Mouse (Mus musculus) lung, postnatal 36 days (tissue): ENCODE results near the gene Podnl1.

Source experiments
- DNase-seq: peaks from one replicate; pipeline ENCODE4 v3.0.0; 2022; ENCODE audit warnings: mixed read lengths

The Podnl1 gene

GRCm38 (mm10) chr8:84125656-84126055 lies at the start of gene Podnl1:
TSS of gene Podnl1 (plus strand) at chr8:84125989.
- no peak for DNase-seq

- no peak for DNase-seq
These were observed 49.4 kb upstream of the Podnl1 start for GRCm38 (mm10) chr8:84076412-84076811.

GRCm38 (mm10) chr8:84076849-84077248 lies 48.9 kb upstream of the Podnl1 start:
- no peak for DNase-seq

- DNase-seq, result peak; percentile 70
These were observed 46.6 kb upstream of the Podnl1 start for GRCm38 (mm10) chr8:84079206-84079605.

GRCm38 (mm10) chr8:84083829-84084241 lies 42.0 kb upstream of the Podnl1 start:
- DNase-seq, result peak; percentile 47

- no peak for DNase-seq
These were observed 41.3 kb upstream of the Podnl1 start for GRCm38 (mm10) chr8:84084341-84085115.

GRCm38 (mm10) chr8:84087156-84087555 lies 38.6 kb upstream of the Podnl1 start:
- DNase-seq, result no peak

GRCm38 (mm10) chr8:84087821-84088220 lies 38.0 kb upstream of the Podnl1 start:
- no peak for DNase-seq

GRCm38 (mm10) chr8:84089277-84089676 lies 36.5 kb upstream of the Podnl1 start:
- DNase-seq, result no peak

- DNase-seq, result no peak
These were observed 35.2 kb upstream of the Podnl1 start for GRCm38 (mm10) chr8:84090585-84090984.

GRCm38 (mm10) chr8:84096061-84096460 lies 29.7 kb upstream of the Podnl1 start:
- DNase-seq, result no peak

GRCm38 (mm10) chr8:84098376-84098775 lies 27.4 kb upstream of the Podnl1 start:
- no peak for DNase-seq

- DNase-seq, result no peak
These were observed 24.1 kb upstream of the Podnl1 start for GRCm38 (mm10) chr8:84101476-84102270.

GRCm38 (mm10) chr8:84103601-84104000 lies 22.2 kb upstream of the Podnl1 start:
- DNase-seq, result peak; percentile 44

GRCm38 (mm10) chr8:84104221-84104620 lies 21.6 kb upstream of the Podnl1 start:
- peak; percentile 66 for DNase-seq

GRCm38 (mm10) chr8:84104697-84105609 lies 20.8 kb upstream of the Podnl1 start, which contains the start of gene Dcaf15:
TSS of gene Dcaf15 (minus strand) at chr8:84104768.
- DNase-seq, result peak; percentile 99

- DNase-seq, result no peak
These were observed 20.1 kb upstream of the Podnl1 start for GRCm38 (mm10) chr8:84105676-84106075.

GRCm38 (mm10) chr8:84106216-84107040 lies 19.4 kb upstream of the Podnl1 start:
- DNase-seq, result no peak

GRCm38 (mm10) chr8:84115646-84116045 lies 10.1 kb upstream of the Podnl1 start:
- DNase-seq, result no peak

- DNase-seq, result no peak
These were observed 3.6 kb upstream of the Podnl1 start for GRCm38 (mm10) chr8:84122151-84122550.

- DNase-seq, result no peak
These were observed 953 bp downstream of the Podnl1 start for GRCm38 (mm10) chr8:84126742-84127141.
